Mouse (Mus musculus) liver, embryonic 14.5 days (tissue): ENCODE data around the gene Gm49027. TPM values are rescaled to one million over a fixed set of nuclear protein-coding genes. Genes with fewer than 3 reads are reported as not detected.
"Not testable (repeated sequence)": the region's sequence is repeated elsewhere in the genome, so short reads cannot be mapped to it uniquely, and the experiment has no call there.

Experiments used
- ATAC-seq: fragments of 200-750 bp; cut with Nextera tagmentation; 2 replicates; pipeline ENCODE4 v1.8.0; 2017; ENCODE audit warnings: moderate number of reproducible peaks, mild to moderate bottlenecking, moderate library complexity; ENCODE audit not compliant: insufficient read depth
- DNase-seq, 3 experiments: peaks; one replicate each; pipeline ENCODE4 v3.0.0-alpha.2; 2012 to 2013; ENCODE audit warnings: low read depth in 3 of 3, low spot score in 3 of 3
- H3K27ac ChIP-seq: fragments of 300-500 bp; sonication (generic); 2 replicates; pipeline ENCODE4 v1.5.1; 2014; ENCODE audit warnings: moderate library complexity, mild to moderate bottlenecking, control low read depth, inconsistent platforms
- H3K27me3 ChIP-seq: fragments of 300-500 bp; sonication (generic); 2 replicates; pipeline ENCODE4 v1.6.1; 2014; ENCODE audit warnings: mild to moderate bottlenecking, low read length, moderate library complexity; ENCODE audit not compliant: control insufficient read depth, insufficient read depth
- H3K36me3 ChIP-seq: fragments of 300-500 bp; sonication (generic); replicated peaks from 2 replicates; pipeline ENCODE4 v1.6.1; 2014; ENCODE audit warnings: low read depth; ENCODE audit not compliant: control insufficient read depth, insufficient read depth
- H3K4me1 ChIP-seq, 2 experiments: fragments of 200-500 bp in 1 of 2; fragments of 300-500 bp in 1 of 2; sonication (generic) in 1 of 2; replicated peaks; 2 replicates each; pipeline ENCODE4 v1.6.1; 2012 to 2014; ENCODE audit warnings: antibody characterized with exemption in 1 of 2, inconsistent platforms in 1 of 2, low read length in 1 of 2; ENCODE audit not compliant: control insufficient read depth in 2 of 2, insufficient read depth in 2 of 2
- H3K4me2 ChIP-seq: fragments of 300-500 bp; sonication (generic); 2 replicates; pipeline ENCODE4 v1.6.1; 2014; ENCODE audit warnings: low read depth, mild to moderate bottlenecking, control low read depth, moderate library complexity
- H3K4me3 ChIP-seq, 2 experiments: fragments of 200-500 bp in 1 of 2; fragments of 300-500 bp in 1 of 2; sonication (generic) in 1 of 2; 2 replicates each; pipeline ENCODE4 v1.5.1; 2012 to 2014; ENCODE audit warnings: low read depth in 2 of 2, low read length in 2 of 2, mild to moderate bottlenecking in 2 of 2, control low read depth in 1 of 2, inconsistent platforms in 1 of 2, moderate library complexity in 1 of 2; ENCODE audit not compliant: insufficient read depth in 1 of 2
- H3K9ac ChIP-seq: fragments of 300-500 bp; sonication (generic); replicated peaks from 2 replicates; pipeline ENCODE4 v1.6.1; 2014; ENCODE audit warnings: mild to moderate bottlenecking, control low read depth, moderate library complexity
- H3K9me3 ChIP-seq: fragments of 300-500 bp; sonication (generic); 2 replicates; pipeline ENCODE4 v1.6.1; 2016; ENCODE audit warnings: low read length, mixed read lengths; ENCODE audit not compliant: control insufficient read depth
- CTCF ChIP-seq: IDR thresholded peaks from 2 replicates; pipeline ENCODE4 v1.5.1; 2016; ENCODE audit warnings: antibody characterized with exemption, low read depth, control low read depth
- EP300 ChIP-seq: IDR thresholded peaks from 2 replicates; pipeline ENCODE4 v1.6.1; 2016; ENCODE audit warnings: antibody characterized with exemption, low read depth
- WGBS: fragments of 180-500 bp; shearing (Covaris S2); extraction: QIAGEN DNeasy Blood & Tissue Kit; methylation state at CpG from one replicate; pipeline ENCODE4 v1.1.7; 2014; ENCODE audit not compliant: insufficient replicate concordance; 5-methylcytosine and 5-hydroxymethylcytosine counted together
- polyA plus RNA-seq, 2 experiments: library from polyadenylated mRNA; depleted of rRNA in 1 of 2; stranded (reverse) in 1 of 2; unstranded in 1 of 2; fragments of >200 nt; fragmentation: Nextera tagmentation in 1 of 2; extraction: Ambion mirVana in 1 of 2; gene quantifications; 2 replicates each; pipeline versions ENCODE4 v1.2.1 to v1.2.3; 2012 to 2014

The Gm49027 gene
- polyA plus RNA-seq, 2 experiments = 0.22 to 0.44 TPM

DNA sequence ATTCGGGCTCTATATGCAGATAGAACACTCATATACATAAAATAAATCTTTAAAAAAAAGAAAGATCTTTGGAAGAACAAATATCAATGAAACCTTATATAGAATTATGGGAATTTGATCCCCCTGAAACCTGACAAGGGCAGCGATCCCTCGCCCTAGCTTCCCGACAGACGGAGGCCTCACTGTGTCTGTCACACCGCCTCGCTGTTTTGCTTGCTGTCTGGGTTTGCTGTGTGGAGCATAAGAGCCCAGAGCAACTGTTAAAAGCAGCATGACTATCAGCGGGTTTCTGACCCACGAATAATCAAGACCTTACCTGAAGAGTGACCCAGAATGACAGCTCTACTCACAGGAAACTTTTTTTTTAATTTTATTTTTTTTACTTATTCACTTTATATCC lies 4.6 kb downstream of the Gm49027 start:
- no peak overlapping the region for H3K9ac ChIP-seq
- WGBS = 83% methylated on average over 9 of the region's 9 CpGs
- H3K4me1 ChIP-seq = peaks cover 10 to 11% of the 10 kb centered on the region in 2 experiments
- no peaks in the 10 kb centered on the region for H3K9me3 ChIP-seq
- no peak overlapping the region for H3K4me2 ChIP-seq
- no peak for ATAC-seq
- H3K27ac ChIP-seq = no peak overlapping the region
- no peak for DNase-seq
- H3K4me3 ChIP-seq = no peak overlapping the region
- no peaks in the 10 kb centered on the region for H3K27me3 ChIP-seq
- TF ChIP-seq EP300 (no peak), CTCF (no peak)
- H3K36me3 ChIP-seq = peaks cover 5% of the 10 kb centered on the region; the same call in 1 of the 2 replicates

DNA sequence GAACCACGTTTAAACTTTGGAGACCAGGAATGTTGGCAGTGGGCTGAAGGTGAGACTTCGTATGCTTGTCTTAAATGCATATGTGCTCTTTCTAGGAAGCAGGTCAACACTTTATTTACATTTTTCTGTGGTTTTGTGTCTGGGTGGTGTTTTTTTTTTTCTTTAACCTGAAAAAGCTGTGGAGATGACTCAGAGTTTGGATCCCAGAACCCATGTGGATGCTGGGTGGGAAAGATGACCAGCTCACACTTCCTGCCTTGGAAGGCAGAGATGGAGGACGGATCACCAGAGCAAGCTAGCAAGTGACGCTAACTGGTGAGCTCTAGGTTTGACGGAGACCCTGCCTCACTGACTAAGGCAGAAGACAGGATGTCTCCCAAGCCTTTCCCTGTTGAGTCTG lies 10.4 kb downstream of the Gm49027 start:
- 82% methylated on average over 5 of the region's 5 CpGs for WGBS
- H3K4me3 ChIP-seq = no peak overlapping the region
- H3K36me3 ChIP-seq = peaks cover 5% of the 10 kb centered on the region; the same call in 1 of the 2 replicates
- no peaks in the 10 kb centered on the region for H3K27me3 ChIP-seq
- ATAC-seq (no peak), DNase-seq (no peak)
- TF ChIP-seq EP300 = no peak
- TF ChIP-seq CTCF = no peak
- H3K27ac ChIP-seq = no peak overlapping the region
- no peaks in the 10 kb centered on the region for H3K9me3 ChIP-seq
- no peak overlapping the region for H3K9ac ChIP-seq
- H3K4me2 ChIP-seq = no peak overlapping the region
- H3K4me1 ChIP-seq = peaks cover 0 to 7% of the 10 kb centered on the region in 2 experiments; a peak in 3 of 4 replicates

GRCm38 (mm10) chr5:123512102-123512501 lies 13.2 kb downstream of the Gm49027 start:
- Histone ChIP-seq H3K4me3 (no peak overlapping the region), H3K9me3 (no peaks in the 10 kb centered on the region), H3K27ac (no peak overlapping the region), H3K4me2 (no peak overlapping the region), H3K4me1 (peaks cover 2 to 12% of the 10 kb centered on the region in 2 experiments; a peak in 3 of 4 replicates), H3K36me3 (no peaks in the 10 kb centered on the region), H3K9ac (no peak overlapping the region), H3K27me3 (peaks cover 21% of the 10 kb centered on the region)
- 38% methylated on average over 3 of the region's 3 CpGs for WGBS
- DNase-seq (peak in 1 of 3 experiments; percentile 28), ATAC-seq (peak; percentile 66; the same call in 1 of the 2 replicates)
- TF ChIP-seq EP300 = no peak
- TF ChIP-seq CTCF = no peak

DNA sequence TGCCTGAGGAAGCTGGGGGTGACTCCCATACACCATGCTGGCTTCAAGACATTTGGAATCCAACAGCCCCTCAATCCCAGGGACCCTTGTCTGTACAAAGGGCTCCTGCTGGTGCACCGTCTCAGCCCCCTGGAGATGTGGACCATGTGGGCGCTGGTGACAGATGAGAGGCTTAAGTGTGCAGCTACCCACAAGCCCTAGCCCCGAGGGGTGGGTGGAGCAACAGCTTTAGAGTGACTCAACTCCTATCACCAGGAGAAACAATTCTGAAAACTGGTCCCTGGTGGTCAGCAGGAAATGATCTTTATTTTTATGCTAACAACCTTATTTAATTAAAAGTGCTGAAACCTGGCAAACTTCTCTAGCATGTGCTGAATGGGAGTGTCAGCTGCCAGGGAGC lies 13.9 kb downstream of the Gm49027 start:
- not testable (repeated sequence) for ATAC-seq, H3K27ac ChIP-seq, H3K4me2 ChIP-seq, H3K4me3 ChIP-seq, H3K36me3 ChIP-seq, DNase-seq, H3K9ac ChIP-seq, H3K9me3 ChIP-seq
- 57% methylated on average over 3 of the region's 3 CpGs for WGBS
- peaks cover 24% of the 10 kb centered on the region for H3K27me3 ChIP-seq
- peaks cover 2 to 12% of the 10 kb centered on the region in 2 experiments; a peak in 3 of 4 replicates for H3K4me1 ChIP-seq

- peaks cover 2 to 12% of the 10 kb centered on the region in 2 experiments; a peak in 3 of 4 replicates for H3K4me1 ChIP-seq
- no peak within 1 kb of the TSS for H3K4me3 ChIP-seq
- H3K27me3 ChIP-seq = peaks cover 27% of the 10 kb centered on the region
- H3K36me3 ChIP-seq = no peaks in the 10 kb centered on the region
- no peaks in the 10 kb centered on the region for H3K9me3 ChIP-seq
- no peak within 1 kb of the TSS for H3K9ac ChIP-seq
- ATAC-seq = no peak
- no peak within 1 kb of the TSS for H3K4me2 ChIP-seq
- DNase-seq = no peak
- 84% methylated on average over 5 of the region's 5 CpGs for WGBS
- H3K27ac ChIP-seq = no peak within 1 kb of the TSS
- TF ChIP-seq CTCF = no peak
- TF ChIP-seq EP300 = no peak
Measured at GRCm38 (mm10) chr5:123510160-123510559, 15.1 kb downstream of the Gm49027 start, which contains the start of gene B3gnt4. B3gnt4 (plus strand) TSS chr5:123510460.
